Mouse (Mus musculus): Measurements from ENCODE around the gene Wdfy2.

DNA sequence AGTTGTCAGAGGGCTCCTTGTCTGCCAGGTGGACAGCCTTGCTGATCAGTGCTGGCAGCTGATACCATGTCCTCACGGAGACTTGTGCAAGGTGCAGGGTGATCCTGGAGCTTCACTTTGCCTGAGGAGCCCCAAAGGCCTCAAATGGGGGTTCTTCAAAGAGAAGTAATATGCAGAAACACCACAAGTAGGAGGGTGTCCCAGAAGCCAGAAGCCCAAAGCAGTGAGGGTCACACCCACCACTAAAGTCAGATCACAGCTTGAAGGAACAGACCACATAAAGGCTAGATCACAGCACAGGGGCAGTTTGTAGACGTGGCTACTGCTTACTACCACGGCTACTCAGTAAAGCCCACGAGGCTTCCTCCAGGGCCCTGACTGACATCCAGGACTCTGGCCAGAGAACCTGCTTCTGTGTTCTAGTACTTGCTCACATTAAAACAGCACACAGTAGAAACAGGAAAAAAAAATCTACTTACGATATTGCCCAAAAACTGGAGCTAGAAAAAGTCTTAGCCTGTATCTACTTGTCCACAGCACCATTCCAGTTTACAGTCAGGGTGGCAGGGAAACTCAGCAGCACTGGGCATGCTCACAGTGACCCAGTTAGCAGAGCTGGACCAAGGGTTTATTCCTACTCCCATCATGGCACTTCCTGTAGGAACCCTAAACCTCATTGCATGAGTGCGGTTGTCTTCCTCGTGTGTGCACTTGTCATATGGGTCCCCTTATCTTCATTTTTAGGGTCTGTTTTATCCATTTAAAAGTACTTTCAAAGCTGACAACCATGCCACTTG is 41.4 kb downstream of the Wdfy2 start:
- TF ChIP-seq CTCF (IDR thresholded peaks at IDR 0.05; ENCODE audit: extremely low read depth, insufficient read depth, insufficient read length, insufficient replicate concordance) (no peak), POLR2A (IDR thresholded peaks at IDR 0.05; ENCODE audit: low read depth, low read length) (no peak)

All from spleen, adult 2 months (tissue).